Mouse (Mus musculus): ENCODE measurements at regions not wholly inside any gene's neighbourhood (a gene's known extent, or its start where the extent isn't known, plus 50 kb on each side); places are given as distances from the start of the nearest gene placed in this dataset.
A peak's percentile ranks its signal among the peaks of the same experiment; 100 is the strongest.

DNA sequence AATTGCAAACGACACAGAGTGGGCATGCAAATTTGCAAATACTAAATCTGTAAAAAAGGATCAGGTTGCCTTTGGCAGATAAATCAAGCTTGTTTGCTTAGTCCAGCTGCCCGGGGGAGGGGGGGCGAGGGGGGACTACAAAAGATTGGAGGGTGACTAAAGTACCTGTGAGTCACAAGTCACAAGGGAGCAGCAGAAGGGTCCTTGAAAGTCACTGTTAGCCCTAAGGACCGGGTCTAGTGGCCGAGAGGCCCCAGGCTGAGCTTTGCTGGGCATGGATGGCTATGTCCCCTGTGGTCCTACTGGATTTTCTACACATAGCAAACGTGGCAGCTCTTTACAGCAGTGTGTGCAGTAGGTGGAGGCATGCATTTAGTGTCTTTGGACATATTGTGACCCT is 118.4 kb upstream of the Pitx1 start:
- peak; percentile 17 for DNase-seq

DNA sequence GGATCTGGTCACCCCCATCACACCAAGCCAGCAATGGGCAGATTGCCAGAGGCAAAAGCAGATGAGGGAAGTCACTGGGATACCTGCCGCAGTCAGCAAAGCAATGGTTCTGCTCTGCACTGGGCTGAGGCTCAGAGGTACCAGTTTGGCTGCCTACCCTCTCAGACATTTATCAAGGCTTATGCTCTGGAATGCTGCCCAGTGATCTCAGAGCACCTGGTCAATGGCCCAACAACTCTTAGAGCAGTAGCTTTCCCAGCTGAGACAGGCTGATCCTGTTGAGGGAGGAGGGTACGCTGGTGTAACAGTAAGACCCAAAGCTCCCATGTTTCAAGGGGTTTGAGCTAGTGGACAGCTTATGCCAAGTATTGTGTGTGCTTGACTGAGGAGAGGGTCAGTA is 117.4 kb upstream of the Pitx1 start:
- DNase-seq: no peak

DNA sequence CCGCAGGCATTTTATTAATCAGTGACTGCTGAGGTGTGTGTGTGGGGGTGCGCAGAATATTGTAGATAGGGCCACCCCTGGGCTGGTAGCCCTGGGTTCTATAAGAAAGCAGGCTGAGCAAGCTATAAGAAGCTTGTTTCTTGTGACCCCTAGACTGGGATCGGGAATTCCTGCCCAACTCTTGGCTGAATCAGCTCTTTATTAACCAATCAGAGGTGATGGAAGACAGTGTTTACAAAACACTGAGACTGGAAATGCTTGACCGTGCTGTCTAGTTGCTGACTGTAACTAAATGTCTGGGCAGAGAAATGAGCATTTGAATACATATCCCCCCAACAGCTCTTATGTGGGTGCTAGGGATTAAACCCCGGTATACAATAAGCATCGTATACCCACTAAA is 114.8 kb upstream of the Pitx1 start:
- no peak for DNase-seq

DNA sequence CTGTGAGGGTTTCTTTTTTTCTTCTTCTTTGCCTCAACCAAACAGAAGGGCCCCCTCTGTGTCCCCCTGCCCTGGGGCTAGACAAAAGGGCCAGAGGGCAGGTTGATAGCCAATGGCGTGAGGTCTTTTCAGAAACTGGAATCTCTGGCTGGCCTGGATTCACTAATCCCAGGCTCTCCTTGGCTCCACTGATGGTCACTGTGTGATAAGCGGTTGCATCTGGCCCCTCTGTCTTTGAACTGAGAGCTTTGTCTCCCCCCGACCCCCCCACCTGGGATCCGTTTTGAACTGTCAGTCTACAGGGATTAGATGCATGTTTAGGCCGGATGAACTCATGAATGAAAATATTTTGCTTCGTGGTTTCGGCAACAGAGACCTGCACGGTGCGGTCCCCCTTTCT is 112.6 kb upstream of the Pitx1 start:
- DNase-seq: no peak

DNA sequence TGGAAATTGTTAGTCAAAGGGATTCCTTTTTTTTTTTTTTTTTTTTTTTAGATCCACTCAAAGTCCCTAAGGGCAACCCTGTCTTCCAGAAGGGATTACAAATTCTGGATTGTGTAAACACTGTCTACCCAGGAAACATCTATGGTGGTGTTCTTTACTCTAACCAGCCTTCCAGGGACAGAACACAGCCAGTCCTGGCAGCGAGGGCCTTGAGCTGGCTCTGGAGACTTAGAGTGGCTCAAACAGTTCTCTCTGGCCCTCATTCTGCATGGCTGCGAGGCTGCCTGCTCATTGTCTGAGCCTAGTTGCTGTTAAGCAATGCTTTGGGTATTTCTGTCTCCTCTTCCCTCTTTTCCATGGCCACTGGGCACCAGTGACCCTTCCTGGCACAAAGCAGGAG is 112.2 kb upstream of the Pitx1 start:
- DNase-seq: no peak

DNA sequence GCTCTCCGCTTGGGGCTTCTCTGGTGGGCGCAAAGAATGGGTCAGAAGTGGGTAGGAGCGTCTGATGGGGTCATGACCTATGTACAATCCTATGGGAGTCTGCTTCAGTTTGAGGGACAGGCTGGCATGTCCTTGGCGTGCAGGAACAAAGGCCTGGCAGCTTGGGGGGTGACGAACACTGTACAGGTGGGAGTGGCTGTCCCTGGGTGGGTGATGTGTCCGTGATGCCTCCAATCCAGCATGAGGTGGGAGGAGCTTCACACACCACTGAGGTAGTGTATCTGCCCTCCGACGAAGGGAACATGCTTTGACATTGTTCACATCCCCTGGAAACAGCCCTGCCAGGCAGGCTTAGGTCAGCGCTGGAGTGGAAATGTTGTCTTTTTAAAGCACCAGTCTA is 101.4 kb upstream of the Pitx1 start:
- DNase-seq: no peak

DNA sequence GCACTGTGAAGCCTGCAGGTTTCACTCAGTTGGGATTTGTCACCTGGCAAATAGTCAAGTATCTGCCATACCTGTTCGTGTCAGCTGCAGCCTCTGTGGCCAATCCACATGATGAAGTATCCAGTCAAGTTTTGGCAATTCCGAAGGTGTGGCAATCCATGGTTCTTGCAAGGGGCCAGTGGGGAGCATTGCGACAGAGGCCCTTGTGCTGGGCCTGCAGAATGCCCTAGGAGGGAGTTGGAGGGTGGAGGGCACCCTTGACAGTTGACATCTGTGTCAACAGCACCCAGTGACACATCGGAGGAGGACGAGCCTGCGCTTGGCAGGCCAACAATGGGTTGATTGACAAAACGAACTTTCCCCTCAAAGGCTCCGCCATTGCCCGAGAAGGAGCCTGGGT is 101.0 kb upstream of the Pitx1 start:
- no peak for DNase-seq

DNA sequence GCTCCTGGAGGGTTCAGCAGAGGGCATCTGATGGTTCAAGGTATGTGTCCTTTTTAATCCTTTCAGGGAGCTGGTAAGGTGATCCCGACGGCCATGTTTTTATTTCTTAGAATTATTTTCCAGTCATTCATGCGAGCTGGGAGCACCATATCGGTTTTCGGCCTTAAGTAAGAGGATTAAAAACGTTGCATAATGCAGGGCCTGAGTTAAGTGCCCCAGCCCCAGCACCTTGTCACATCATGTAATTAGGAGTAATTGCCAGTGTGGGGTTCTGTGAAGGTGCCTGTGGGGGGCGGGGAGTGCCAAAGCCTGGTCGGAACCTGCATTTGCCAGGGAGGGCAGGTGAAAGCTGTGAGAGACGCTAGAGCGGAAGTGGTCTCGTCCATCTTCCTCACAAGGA is 94.6 kb upstream of the Pitx1 start:
- DNase-seq: no peak

DNA sequence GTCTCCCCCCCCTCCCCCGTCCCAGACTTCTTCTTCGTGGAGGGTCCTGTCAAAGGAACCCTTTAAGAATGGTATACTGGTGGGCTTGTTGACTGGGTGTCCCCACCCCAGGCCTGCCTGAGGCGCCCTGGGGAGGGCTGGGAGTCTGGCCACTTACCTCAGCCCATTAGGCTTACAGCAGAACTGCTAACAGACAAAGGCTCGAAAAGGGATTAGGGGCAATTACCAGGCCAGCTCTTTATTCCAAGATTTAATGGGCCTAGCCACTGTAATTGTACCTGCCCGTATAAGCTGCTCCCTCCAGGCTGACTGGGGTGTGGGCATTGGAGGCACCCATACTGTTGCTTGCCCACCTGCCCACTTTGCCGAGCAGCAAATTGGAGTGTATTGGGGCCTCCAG is 93.8 kb upstream of the Pitx1 start:
- no peak for DNase-seq

DNA sequence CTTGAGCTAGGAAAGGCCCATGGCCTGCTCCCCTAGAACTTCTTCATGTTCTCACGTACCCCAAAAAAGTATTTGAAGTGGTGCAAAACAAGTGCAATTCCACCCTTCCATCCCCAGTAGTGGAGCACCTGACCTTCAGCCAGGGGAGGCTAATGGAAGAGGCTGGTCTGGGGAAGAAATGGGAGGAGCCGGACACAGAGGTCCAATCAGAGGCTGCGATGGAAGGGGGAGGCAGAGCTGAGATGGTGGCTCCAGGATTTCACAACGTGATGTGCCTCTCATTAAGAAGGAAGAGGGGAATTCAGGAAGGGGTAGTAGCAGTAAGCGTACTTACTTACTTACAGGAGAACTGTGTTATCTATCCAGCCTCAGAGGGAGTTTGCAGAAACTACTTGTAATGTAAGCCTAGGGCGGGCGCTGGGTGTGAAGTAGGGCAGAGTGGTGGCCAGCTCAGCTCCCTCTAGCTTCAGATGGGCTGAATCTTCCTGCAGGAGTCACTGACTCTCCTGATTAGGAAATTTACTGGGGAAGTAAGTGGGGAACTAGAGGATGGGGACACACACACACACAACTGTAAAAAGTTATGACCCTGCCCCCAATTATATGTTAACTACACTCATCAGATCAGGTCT is 87.6 kb upstream of the Pitx1 start:
- peak; percentile 16 for DNase-seq

DNA sequence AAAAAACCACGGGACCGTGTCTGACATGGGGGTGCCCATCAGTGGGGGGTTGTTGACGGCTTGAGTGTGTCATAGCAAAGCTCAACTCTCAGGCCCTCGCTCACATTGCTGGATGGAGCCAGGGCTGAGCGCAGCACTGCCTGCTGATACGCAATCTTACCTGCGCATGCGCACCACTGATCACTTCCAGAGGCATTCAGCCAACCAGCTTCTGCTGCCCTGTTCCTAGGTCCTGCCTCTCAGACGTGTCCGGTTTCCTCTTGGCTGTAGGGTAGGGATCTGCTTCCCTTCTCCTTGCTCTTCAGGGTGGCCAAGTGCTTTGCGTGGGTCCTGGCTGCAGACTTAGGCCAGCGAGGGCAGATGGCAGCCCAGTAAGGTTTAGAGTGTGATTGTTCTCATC is 81.3 kb upstream of the Pitx1 start:
- no peak for DNase-seq

DNA sequence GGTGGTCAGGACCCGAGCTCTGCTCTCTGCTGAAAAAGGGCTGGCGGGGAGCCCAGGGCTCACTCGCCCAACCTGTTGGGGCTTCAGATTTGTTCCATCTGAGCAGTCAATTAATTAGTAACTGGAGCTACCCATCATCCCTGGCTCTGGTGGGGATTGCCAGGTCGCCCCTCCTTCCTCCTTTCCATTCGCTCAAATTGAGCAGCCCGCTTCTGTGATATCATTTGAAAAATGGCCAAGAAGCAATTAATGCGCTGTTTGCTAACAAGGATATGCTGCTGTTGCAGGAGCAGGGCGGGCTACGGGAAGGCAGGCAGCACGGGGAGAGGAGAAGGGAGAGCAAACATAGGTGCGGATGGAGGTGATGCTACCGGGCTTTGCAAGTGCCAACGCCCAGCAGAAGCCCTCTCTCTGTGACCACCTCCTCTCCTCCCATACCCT is 76.3 kb upstream of the Pitx1 start:
- DNase-seq: no peak

DNA sequence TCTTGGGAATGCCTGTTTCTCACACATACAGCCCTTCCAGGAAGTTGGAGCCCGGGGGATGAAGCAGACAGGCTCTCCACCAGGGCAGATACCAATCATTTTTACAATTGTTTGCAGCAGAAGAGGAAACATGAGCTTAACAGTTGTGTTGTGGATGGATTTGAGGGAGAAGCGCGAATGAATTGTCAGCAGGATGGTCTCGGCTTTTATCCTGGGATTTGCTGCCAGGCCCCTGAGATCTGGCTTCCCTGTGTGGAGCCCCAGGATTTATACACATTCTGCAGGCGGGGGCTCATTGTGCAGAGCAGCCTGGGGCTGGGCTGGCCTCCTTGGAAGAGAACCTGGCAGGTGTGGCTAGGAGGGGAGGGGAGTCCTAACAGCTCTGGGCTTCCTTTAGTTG is 73.9 kb upstream of the Pitx1 start:
- DNase-seq: no peak

DNA sequence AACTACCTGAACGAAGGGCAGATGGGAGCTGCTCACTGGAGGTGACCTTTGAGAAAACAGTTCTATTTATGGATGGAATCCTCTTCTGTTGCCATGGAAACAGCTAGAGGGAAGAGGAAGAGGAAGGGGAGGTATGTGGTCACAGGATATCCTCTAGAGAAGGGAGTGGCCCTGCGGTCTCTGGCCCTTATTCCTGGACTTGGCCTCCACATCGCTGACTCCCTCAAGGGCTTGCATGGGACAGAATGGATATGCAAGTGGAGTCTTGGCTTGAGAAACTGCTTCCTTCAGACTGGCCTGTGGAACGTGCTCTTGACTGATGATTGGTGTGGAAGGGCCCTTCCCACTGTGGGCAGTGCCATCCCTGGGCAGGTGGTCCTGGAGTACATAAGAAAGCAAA is 68.9 kb upstream of the Pitx1 start:
- no peak for DNase-seq

DNA sequence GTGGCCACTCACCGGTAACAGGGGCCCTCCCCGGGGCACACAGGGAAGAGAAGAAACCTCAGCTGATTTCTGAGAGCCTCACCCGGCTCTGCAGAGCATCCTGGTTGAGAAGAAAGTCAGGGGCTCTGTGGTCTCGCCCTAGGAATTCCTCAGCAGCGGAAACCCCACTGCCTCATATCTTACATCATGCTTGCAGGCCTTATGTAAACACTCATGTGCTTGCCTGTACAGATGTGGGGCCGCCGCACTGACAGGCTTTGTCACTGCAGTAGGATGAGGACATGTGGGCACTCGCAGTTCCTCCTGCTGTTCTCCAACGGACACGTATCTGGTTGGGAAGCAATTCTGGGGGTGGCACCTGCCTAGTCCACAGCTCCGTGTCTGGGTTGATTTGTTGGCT is 66.3 kb upstream of the Pitx1 start:
- no peak for DNase-seq

DNA sequence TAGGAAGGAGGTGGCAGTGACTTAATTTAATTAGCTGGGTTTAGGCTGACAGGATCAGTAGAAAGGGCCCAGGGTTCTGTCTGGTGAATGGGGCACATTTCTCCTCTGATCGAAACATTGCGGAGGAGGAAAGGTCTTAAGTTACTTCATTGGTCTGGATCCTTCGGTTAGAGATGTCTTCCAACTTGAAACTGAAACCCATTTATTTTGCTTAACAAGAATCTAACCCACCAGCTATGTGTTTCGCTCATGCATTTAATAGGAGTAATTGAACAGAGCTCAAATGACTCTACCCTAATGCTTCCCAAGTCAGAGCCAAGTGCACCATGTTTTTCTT is 64.2 kb upstream of the Pitx1 start:
- DNase-seq: no peak

DNA sequence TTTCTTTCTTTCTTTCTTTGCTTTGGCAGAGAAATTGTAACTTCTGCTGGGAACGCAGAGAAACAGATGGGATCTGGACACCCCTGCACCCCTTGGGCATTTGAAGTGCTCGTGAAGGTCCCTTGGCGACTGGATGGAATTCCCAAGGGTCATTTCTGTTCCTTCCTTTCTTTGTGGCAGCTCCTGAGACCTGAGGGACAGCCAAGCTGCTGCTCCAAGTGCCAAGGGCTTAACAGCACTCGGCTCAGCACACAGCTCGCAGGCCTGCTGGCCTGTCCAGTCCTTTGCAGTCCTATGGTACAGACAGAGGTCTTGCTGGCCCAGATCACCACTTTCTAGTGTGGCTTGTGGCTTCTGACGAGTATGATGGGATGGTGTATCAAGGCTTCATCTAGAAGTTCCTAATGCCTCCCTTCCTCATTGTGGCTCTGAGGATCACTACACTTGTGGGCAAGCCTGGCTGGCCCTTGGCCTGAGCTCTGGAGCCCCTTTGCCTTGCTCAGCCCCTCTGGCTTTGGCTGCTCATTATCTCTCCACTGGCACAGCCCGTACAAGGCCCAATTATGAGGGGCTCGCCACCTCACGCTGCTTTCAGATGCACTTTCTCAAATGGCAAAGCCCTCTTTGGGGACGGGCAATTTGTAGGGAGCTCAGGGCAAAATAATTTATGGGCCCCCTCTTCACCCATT is 63.7 kb upstream of the Pitx1 start:
- no peak for DNase-seq

DNA sequence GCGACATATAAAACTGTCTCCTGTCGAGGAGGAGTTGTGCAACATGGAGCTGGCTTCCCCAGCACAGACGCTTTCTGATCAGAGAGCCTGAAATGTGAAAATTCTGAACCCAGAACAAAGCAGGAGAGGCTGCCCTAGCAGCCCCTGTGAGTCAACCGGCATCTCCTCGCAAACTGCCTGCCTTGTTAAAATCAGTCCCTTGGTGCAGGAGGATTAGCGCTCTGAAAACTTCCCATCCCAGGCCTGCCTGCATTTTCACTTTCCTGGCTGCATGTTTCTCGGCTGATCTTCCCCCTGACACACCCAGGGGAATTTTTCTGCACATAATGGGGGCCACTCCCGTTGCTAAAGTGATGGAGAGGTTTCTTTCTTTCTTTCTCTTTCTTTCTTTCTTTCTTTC is 63.0 kb upstream of the Pitx1 start:
- no peak for DNase-seq

DNA sequence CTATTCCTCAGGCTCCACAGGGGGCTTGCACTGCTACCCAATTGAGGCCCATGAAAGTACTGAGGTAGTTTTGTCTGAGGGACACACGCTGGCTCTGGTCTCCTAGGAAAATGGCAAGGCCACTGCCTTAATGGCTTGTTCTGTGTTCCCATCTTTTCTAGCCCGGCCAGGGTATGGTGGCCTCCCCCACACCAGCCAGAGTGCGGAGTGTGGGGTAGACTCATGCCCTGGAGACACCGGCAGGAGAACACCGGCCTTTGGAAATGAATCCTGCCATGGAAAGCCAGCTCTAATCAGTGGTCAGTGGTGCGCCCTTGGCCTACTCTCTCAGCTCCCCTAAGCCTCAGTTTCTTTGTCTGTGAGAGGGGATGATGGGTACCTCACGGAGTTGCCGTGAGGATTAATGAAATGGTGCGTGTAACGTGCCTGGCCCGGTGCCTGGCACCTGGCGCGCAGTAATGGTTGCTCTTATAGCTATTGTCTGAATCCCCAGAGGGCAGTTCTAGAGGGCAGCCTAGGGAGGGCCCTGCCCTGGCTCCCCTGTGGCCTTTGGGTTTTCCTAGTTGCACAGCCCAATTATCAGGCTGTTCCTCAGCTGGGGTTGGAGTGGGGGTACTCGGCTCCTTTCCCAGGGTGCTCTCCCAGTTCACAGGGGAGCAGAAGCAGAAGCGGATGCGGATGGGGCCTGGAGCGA is 62.4 kb upstream of the Pitx1 start:
- no peak for DNase-seq

DNA sequence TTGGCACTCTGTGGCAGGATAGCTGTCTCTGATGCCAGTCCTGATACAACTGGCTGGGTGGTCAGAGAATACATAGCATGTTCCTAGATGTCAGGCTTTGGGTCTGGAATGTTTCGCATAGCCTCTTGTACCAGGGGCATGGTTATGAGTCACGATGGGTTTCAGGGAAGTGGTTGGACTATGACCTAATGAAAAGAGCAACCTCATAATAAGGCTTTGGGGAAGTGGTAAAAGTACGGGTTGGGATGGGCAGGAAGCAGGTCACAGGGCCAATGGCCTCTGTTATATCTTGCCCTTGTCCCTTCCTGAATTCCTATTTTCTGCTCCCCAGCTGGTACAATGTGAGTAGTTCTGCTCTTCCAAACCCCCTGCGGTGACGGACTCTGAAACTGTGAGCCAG is 59.5 kb upstream of the Pitx1 start:
- no peak for DNase-seq

DNA sequence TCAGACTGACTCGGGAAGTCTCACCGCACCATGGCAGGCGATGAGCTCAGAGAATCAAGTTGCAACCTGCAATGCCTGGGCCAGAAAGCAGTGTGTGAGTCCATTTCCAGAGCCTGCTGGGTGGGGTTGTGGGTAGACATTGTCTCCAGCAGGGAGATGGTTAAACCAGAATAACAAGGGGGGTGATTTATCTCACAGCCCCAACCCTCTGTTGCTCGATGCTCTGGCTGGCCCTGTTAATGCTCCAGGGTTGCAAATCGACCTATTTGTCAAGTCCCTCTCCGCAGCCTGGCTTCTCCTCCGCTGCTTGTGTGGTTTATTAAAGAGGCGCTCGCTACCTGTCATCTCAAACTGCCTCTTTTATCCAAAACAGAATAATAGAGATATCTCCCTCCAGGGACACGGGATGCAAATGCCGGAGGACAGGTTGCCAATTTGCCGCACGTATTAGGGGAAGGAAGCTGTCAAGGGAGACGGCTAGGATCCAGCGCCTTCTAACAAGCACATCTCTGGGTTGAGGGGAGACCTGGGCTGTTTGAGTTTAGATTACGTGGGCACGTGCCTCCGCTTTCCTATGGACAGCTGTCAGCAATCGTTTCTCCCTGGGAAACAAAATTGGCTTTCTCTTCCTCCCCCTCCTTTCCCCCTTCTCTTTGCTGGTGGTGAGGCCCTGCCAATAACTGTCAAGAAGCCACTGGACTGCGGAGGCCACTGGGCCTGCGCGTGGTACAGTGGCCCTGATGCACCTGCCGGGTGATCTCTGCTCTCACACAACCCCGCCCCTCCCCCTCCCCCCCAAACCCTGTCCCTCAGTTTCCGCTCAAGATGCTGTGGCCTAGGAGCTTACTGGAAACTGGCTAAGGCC is 57.4 kb upstream of the Pitx1 start:
- DNase-seq: no peak

DNA sequence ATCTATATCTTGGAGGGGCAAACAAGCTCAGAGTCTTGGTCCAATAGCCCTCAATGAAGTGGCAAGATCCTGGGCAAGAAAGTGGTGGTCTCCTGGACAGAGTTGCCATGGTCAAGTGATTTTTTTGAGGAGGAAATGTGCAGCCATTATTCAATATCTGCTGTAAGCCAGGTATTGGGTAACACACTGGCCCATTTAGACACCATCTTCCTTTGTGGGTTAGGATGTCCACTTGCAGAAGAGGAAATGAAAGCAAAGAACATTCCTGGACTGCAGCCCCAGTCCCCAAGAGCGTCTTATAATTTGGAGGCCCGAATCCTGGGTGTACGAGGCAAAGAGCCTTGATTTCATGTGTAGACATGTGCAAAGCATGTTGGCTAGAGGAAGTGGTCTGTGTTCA is 56.3 kb upstream of the Pitx1 start:
- DNase-seq: no peak

DNA sequence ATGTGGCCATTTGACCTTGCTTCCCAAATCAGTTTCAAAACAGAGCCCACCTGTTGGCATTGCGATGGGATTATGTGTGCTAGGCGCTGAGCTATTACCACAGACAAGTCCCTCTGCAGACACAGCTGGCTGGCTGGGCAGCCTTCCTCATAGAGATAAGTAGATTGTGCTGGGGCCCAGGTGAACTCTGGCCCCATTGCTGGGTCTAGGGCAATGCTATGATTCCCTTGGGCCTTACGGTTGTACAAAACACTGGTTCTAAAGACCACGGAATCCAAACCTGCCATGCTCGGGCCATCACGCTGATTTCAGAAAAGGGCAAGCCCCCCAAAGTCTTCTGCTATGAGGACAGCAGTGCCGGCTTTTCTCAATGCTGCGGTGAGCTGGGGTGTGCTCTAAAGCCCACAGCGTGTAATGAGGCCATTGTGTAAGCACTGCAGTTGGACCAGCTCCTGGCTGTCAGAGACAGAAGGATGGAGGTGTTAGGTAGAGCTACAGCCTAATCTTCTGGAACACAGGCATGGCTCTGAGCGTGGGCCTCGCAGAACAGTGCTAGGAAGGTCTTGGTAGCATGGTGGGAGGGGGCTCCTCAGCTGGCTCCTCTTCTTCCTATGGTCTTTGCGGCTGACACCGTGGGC is 51.2 kb upstream of the Pitx1 start:
- no peak for DNase-seq
